Mouse (Mus musculus) lung, adult 2 months (tissue): ENCODE measurements at regions not wholly inside any gene's neighbourhood (a gene's known extent, or its start where the extent isn't known, plus 50 kb on each side); places are given as distances from the start of the nearest gene placed in this dataset.

Source experiments
- CTCF ChIP-seq: fragments of 200-500 bp; IDR thresholded peaks from 2 replicates; pipeline ENCODE4 v1.5.1; 2011; ENCODE audit warnings: mild to moderate bottlenecking, low read length, control low read depth; ENCODE audit not compliant: insufficient read depth
- POLR2A ChIP-seq: fragments of 200-500 bp; IDR thresholded peaks from 2 replicates; pipeline ENCODE4 v1.6.1; 2011; ENCODE audit warnings: low read depth, mild to moderate bottlenecking, control low read depth, low read length, borderline replicate concordance; ENCODE audit errors: extremely low read depth

DNA sequence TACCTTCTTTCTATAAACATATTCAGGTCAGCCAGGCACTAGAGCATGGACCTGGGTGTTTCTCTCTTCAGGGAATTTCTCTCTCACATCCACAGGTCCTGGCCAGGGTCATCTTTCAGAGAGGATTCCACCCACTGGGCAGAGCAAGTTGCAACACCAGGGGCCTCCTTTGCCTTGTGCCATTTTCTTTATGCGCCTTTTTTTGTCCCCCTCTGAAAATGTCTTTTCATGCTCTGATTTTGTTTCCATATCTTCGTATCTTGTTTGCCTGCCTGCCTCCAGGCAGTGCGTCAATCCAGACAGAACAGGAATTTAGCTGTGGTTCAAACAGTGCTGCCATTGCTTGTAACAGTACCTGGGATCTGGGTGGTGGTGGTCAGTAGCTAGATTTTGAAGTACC lies 125.7 kb upstream of the Pfn2 start:
- no peak for TF ChIP-seq CTCF
- no peak for TF ChIP-seq POLR2A
